Mouse (Mus musculus) stomach, embryonic 14.5 days (tissue): ENCODE data around the gene Ube2d3. TPM values are rescaled to one million over a fixed set of nuclear protein-coding genes. Genes with fewer than 3 reads are reported as not detected.

ENCODE experiments used
- ATAC-seq: fragments of 200-750 bp; cut with Nextera tagmentation; 2 replicates; pipeline ENCODE4 v1.8.0; 2017; ENCODE audit warnings: low read depth, moderate TSS enrichment; ENCODE audit not compliant: insufficient number of reproducible peaks, insufficient read depth, low FRiP score
- H3K27ac ChIP-seq: fragments of 300-500 bp; sonication (generic); 2 replicates; pipeline ENCODE4 v1.5.1; 2014; ENCODE audit warnings: mild to moderate bottlenecking, low read length, moderate library complexity, mixed read lengths
- H3K27me3 ChIP-seq: fragments of 300-500 bp; sonication (generic); 2 replicates; pipeline ENCODE4 v1.6.1; 2014; ENCODE audit warnings: low read length, control low read depth, mixed read lengths; ENCODE audit not compliant: control insufficient read depth, insufficient read depth
- H3K36me3 ChIP-seq: fragments of 300-500 bp; sonication (generic); 2 replicates; pipeline ENCODE4 v1.6.1; 2014; ENCODE audit warnings: mild to moderate bottlenecking, control low read depth, low read length, moderate library complexity, mixed read lengths; ENCODE audit not compliant: control insufficient read depth, insufficient read depth
- H3K4me1 ChIP-seq: fragments of 300-500 bp; sonication (generic); 2 replicates; pipeline ENCODE4 v1.6.1; 2014; ENCODE audit warnings: low read length, control low read depth, mixed read lengths; ENCODE audit not compliant: control insufficient read depth, insufficient read depth
- H3K4me2 ChIP-seq: fragments of 300-500 bp; sonication (generic); replicated peaks from 2 replicates; pipeline ENCODE4 v1.6.1; 2014; ENCODE audit warnings: low read depth, low read length, control low read depth
- H3K4me3 ChIP-seq: fragments of 300-500 bp; sonication (generic); 2 replicates; pipeline ENCODE4 v1.5.1; 2014; ENCODE audit warnings: low read depth, low read length, control low read depth
- H3K9ac ChIP-seq: fragments of 300-500 bp; sonication (generic); replicated peaks from 2 replicates; pipeline ENCODE4 v1.6.1; 2014; ENCODE audit warnings: low read depth, mild to moderate bottlenecking, control low read depth, low read length, moderate library complexity, mixed read lengths
- H3K9me3 ChIP-seq: fragments of 300-500 bp; sonication (generic); 2 replicates; pipeline ENCODE4 v1.6.1; 2016; ENCODE audit warnings: low read depth, low read length, control low read depth; ENCODE audit not compliant: control insufficient read depth
- WGBS: fragments of 180-500 bp; shearing (Covaris S2); extraction: QIAGEN DNeasy Blood & Tissue Kit; methylation state at CpG from one replicate; pipeline ENCODE4 v1.1.7; 2014; 5-methylcytosine and 5-hydroxymethylcytosine counted together
- polyA plus RNA-seq: library from polyadenylated mRNA; unstranded; fragments of >200 nt; fragmentation: Nextera tagmentation; extraction: Ambion mirVana; gene quantifications from 2 replicates; pipeline ENCODE4 v1.2.1, GENCODE M21; 2014

The Ube2d3 gene
- polyA plus RNA-seq, 1 experiment from 2014 or later: 519 TPM

DNA sequence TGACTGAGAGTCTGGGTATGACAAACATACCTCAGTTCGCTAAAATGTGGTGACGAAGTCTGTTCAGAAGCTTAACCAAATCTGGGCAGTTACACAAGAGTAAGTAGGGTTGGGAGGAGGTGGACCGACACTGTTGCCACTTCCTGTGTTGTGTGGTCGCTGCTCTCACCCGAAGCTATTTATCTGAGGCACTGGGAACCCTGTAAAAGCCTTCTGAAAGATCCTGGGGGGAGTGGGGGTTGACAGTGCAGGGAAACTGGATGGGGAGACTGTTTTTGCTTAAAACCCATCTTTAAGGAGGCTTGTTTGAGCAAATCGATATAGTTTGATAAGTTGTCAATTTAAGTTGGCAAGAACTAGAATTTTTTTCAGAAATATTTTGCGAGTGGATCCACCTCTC is 2.3 kb downstream of the Ube2d3 start:
- 13% methylated on average over 7 of the region's 7 CpGs for WGBS
- Histone ChIP-seq H3K27ac (no peak overlapping the region), H3K4me2 (peak overlapping the region; percentile 87), H3K36me3 (peaks cover 2% of the 10 kb centered on the region), H3K27me3 (no peaks in the 10 kb centered on the region), H3K4me3 (peak overlapping the region; percentile 85), H3K4me1 (peaks cover 13% of the 10 kb centered on the region; the same call in 1 of the 2 replicates), H3K9me3 (no peaks in the 10 kb centered on the region), H3K9ac (peak overlapping the region; percentile 98)
- ATAC-seq: no peak

DNA sequence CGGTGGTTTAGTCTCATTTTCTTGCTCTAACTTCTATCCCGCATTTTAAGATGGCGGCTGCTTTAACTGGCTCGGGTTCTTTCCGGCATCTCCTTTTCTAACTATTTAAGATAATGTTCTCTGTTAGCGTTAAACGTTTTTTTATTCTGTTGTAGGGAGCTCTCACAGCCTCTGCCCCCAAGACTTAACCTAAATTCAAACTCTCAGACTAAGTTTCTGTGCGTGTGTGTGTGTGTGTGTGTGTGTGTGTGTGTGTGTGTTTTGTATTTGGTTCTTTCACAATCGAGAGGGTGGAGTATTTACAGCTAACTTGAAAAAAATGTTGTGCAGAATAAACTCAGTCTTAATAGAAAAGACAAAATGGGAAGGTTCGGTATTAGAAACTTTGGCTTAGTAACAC is 2.7 kb downstream of the Ube2d3 start:
- 24% methylated on average over 10 of the region's 10 CpGs for WGBS
- H3K27me3 ChIP-seq: no peaks in the 10 kb centered on the region
- H3K4me2 ChIP-seq: peak overlapping the region; percentile 87
- H3K4me3 ChIP-seq: peak overlapping the region; percentile 85
- H3K36me3 ChIP-seq: no peaks in the 10 kb centered on the region; the same call in 1 of the 2 replicates
- ATAC-seq: no peak
- no peaks in the 10 kb centered on the region for H3K9me3 ChIP-seq
- H3K9ac ChIP-seq: no peak overlapping the region
- no peak overlapping the region for H3K27ac ChIP-seq
- peaks cover 13% of the 10 kb centered on the region; the same call in 1 of the 2 replicates for H3K4me1 ChIP-seq

DNA sequence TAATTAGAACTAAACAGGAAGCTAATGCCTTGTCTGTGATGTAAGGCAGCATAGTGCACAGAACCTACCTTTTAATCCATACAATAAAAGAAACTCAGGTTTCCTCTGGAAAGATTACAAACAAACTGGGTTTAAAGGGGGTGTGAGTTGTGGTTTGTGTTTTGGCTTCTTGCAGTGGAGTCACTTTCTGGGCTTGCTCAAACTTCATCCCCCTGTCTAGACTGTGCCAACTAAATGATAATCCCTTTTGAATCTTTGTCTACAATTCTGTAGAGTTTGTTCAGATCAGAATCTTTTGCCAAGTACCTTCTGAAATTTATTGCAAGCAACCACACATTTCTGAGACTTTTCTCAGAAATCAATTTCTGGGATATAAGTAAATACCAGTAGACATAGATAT is 7.0 kb downstream of the Ube2d3 start:
- no peaks in the 10 kb centered on the region for H3K27me3 ChIP-seq
- H3K4me1 ChIP-seq: peaks cover 6% of the 10 kb centered on the region; the same call in 1 of the 2 replicates
- ATAC-seq: no peak
- no peak overlapping the region for H3K4me2 ChIP-seq
- H3K27ac ChIP-seq: no peak overlapping the region
- H3K9ac ChIP-seq: no peak overlapping the region
- H3K36me3 ChIP-seq: peaks cover 14% of the 10 kb centered on the region
- H3K4me3 ChIP-seq: no peak overlapping the region
- H3K9me3 ChIP-seq: no peaks in the 10 kb centered on the region

DNA sequence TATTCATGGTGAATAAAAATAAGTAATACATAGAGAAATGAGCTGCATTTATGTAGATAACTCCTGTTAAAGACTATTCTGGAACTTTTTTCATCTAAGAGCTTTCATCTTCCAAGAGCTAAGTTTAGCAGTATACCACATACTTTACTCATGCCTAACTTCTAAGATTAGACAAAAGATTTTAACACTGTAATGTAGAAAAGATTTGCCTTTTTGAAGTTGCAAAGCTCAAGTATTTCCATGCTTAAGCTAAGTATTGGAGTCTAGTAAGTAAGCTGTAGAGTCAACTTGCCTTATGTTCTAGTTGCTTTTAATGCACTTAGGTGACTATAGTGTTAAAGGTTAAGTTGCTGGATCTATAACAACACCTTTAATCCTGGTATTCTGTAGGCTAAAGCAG is 21.0 kb downstream of the Ube2d3 start:
- Histone ChIP-seq H3K4me3 (no peak overlapping the region), H3K27me3 (no peaks in the 10 kb centered on the region), H3K4me1 (no peaks in the 10 kb centered on the region), H3K27ac (no peak overlapping the region), H3K36me3 (peaks cover 46% of the 10 kb centered on the region), H3K4me2 (no peak overlapping the region), H3K9me3 (no peaks in the 10 kb centered on the region), H3K9ac (no peak overlapping the region)
- no peak for ATAC-seq

DNA sequence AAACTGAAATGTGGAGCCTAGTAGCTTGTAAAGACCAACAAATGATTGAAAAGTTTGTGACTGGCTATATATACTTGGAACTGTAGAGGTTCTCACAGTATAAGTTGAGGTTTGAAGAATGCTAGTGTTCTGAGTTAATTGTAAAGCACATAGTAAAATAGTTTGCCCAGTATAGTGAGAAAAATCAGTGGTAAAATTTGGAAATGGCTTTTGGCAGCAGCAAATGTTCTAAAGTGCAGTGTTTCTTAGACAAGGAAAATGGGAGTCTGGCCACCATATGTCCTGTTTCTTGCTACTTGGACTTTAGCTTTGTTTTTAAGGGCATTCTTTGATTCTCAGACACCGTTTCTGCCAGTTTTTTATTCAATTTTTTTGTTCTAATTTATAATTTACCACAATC is 30.5 kb downstream of the Ube2d3 start:
- no peaks in the 10 kb centered on the region for H3K9me3 ChIP-seq
- no peak overlapping the region for H3K27ac ChIP-seq
- no peaks in the 10 kb centered on the region for H3K27me3 ChIP-seq
- peaks cover 11% of the 10 kb centered on the region for H3K36me3 ChIP-seq
- no peak overlapping the region for H3K4me3 ChIP-seq
- no peak overlapping the region for H3K4me2 ChIP-seq
- H3K4me1 ChIP-seq: no peaks in the 10 kb centered on the region
- H3K9ac ChIP-seq: no peak overlapping the region
- WGBS: 75% methylated on average over 1 of the region's 1 CpGs
- ATAC-seq: no peak

DNA sequence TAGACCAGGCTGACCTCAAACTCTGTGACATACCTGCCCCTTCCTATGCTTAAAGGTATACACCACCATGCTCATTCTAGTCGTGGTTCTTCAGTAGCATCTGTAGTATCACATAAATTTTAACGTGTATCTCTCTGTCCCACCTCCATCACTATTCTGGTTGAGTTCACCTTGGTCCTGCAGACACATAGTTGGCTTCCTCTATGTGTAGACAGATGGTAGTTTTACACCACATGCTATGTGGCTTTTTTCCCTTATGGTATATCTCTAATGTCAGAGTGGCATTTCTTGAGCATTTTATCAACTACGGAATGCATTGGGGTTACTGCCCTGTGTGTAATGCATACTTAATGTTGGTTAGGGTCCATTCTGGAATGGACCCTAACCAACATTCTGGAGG is 31.2 kb downstream of the Ube2d3 start:
- Histone ChIP-seq H3K4me1 (no peaks in the 10 kb centered on the region), H3K27ac (no peak overlapping the region), H3K4me2 (no peak overlapping the region), H3K36me3 (peaks cover 11% of the 10 kb centered on the region), H3K9me3 (no peaks in the 10 kb centered on the region), H3K27me3 (no peaks in the 10 kb centered on the region), H3K4me3 (no peak overlapping the region), H3K9ac (no peak overlapping the region)
- ATAC-seq: no peak; the same call in 1 of the 2 replicates
- 56% methylated on average over 3 of the region's 3 CpGs for WGBS

DNA sequence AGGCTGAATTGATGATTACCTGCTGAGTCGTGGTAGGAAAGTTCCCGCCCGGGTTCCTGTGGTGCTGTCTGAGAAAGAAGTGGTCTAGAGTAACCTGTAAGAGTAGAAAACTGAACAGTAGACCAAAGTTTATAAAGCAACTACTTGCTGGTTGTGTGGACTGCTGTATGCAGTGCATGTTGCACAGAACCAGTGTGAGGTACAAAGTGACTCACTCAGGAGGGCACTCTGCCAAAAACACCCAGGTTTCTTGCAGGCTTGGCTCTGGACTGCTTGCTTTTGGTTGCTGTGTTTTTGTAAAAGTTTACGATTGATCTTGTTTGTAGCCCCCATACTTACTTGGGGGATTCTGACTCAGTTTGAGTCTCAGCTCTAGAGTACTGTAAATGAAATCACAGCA is 32.0 kb downstream of the Ube2d3 start:
- no peak overlapping the region for H3K4me3 ChIP-seq
- peaks cover 8% of the 10 kb centered on the region for H3K36me3 ChIP-seq
- no peaks in the 10 kb centered on the region for H3K4me1 ChIP-seq
- H3K9ac ChIP-seq: no peak overlapping the region
- no peak overlapping the region for H3K4me2 ChIP-seq
- H3K9me3 ChIP-seq: no peaks in the 10 kb centered on the region
- H3K27ac ChIP-seq: no peak overlapping the region
- H3K27me3 ChIP-seq: no peaks in the 10 kb centered on the region
- 45% methylated on average over 4 of the region's 4 CpGs for WGBS
- peak; percentile 72; the same call in 1 of the 2 replicates for ATAC-seq

DNA sequence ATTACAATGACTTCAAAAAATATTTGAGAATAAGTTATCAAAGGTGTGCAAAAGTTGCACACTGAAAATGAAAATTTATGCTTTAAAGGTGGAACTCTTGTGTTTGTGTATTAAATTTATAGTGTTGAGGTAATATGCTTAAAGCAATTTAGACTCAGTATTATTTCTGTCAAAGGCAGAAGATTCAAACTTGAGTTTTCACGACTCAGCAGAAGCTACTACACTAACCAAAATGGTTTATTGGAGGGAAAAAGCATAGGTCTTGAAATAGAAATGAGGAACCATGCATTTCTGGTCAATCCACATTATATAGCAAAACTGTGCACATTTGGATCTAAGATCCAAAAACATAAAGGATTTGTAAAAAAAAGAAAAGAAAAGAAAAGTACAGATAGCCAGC is 32.9 kb downstream of the Ube2d3 start:
- H3K9ac ChIP-seq: no peak overlapping the region
- H3K4me3 ChIP-seq: no peak overlapping the region
- no peak overlapping the region for H3K27ac ChIP-seq
- H3K9me3 ChIP-seq: no peaks in the 10 kb centered on the region
- ATAC-seq: no peak
- no peaks in the 10 kb centered on the region for H3K27me3 ChIP-seq
- H3K4me2 ChIP-seq: no peak overlapping the region
- H3K36me3 ChIP-seq: peaks cover 8% of the 10 kb centered on the region
- H3K4me1 ChIP-seq: no peaks in the 10 kb centered on the region
- 75% methylated on average over 1 of the region's 1 CpGs for WGBS

DNA sequence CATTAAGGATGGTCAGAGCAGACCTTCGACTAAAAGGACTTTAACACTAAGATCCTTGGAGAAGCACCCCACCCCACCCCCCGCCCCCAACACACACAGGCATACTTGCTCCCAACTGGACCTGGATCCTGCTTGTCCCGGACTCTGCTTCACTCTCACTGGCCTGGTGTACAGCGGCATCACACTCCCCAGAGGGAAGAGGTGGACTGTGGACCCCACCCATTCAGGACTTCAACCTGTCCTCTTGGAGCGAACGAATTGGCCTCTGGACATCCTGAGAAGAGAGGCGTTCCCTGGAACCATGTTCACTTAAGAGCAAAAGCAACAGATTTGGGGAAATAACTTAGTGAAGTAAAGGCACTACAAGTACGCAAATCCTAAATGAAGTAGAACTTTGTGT is 37.1 kb downstream of the Ube2d3 start:
- Histone ChIP-seq H3K9ac (no peak overlapping the region), H3K4me3 (no peak overlapping the region), H3K27ac (no peak overlapping the region), H3K4me2 (no peak overlapping the region), H3K36me3 (no peaks in the 10 kb centered on the region), H3K4me1 (0 out of 2 replicates have a peak, but pooled peaks cover 5% of the 10 kb centered on the region), H3K9me3 (no peaks in the 10 kb centered on the region), H3K27me3 (no peaks in the 10 kb centered on the region)
- WGBS: 85% methylated on average over 8 of the region's 8 CpGs
- no peak for ATAC-seq
